Mouse (Mus musculus): ENCODE results near the gene Clic5.

DNA sequence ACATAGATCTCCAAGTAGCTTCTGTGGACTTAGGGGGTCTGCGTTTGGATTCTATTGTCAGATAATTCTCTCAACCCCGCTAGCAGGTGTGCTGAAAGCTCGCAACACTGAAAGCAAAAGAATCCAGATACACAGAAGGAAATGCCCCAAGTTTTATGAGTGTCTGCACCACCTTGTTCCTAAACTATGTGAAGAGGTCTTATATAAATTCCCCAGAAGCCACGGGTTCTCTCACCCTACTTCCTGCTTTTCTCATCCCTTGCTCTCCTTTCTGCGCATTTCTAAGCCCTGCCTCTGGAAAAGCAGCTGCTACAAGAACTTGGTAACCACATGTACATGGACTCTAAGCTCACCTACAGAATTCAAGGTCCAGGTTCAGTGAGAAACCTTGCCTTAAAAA, 25.4 kb upstream of the Clic5 start:
- TF ChIP-seq ETS1 (IDR thresholded peaks at IDR 0.05; ENCODE audit: low read depth, low read length) (no peak), JUND (IDR thresholded peaks at IDR 0.05; ENCODE audit: low read depth, low read length) (no peak), EP300 (IDR thresholded peaks at IDR 0.05; ENCODE audit: low read depth in 1 of 2, low read length in 2 of 2) (no peak), TAL1 (IDR thresholded peaks at IDR 0.05; ENCODE audit: low read length) (no peak)
